Mouse (Mus musculus): ENCODE measurements around the gene Unc93a.
"Not testable (repeated sequence)": the region's sequence is repeated elsewhere in the genome, so short reads cannot be mapped to it uniquely, and the experiment has no call there.

Unc93a gene

GRCm38 (mm10) chr17:13067864-13068385, 63.7 kb downstream of the Unc93a start:
- DNase-seq = not testable (repeated sequence)

DNA sequence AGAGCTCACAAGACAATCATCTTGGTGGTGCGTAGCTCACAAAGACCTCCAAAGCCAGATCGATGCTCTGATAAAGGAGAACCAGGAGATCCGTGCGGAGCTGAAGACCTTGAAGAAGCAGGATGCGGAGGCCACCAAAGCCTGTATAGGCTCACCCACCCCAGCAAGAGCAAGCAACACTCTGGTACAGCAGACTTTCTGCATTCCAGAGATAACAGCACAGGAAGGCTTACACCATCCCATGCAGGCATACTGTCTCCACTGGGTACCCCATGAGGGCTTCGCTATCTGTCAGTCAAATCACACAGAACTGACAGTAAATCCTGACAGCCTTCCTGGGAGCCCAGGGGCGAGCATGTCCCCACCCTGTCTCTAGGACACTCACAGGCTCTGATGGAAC, 68.7 kb downstream of the Unc93a start:
- DNase-seq = not testable (repeated sequence)

GRCm38 (mm10) chr17:13060804-13061203, 70.8 kb downstream of the Unc93a start, which contains the start of gene Tcp10b:
Tcp10b (plus strand) TSS chr17:13061104.
- DNase-seq = not testable (repeated sequence)

Data from retina, postnatal 1 day (tissue).